Mouse (Mus musculus) neural tube, embryonic 12.5 days (tissue): ENCODE results near the gene Ticam1. TPM values are rescaled to one million over a fixed set of nuclear protein-coding genes. Genes with fewer than 3 reads are reported as not detected.
A peak's percentile ranks its signal among the peaks of the same experiment; 100 is the strongest.
"Not testable (repeated sequence)": the region's sequence is repeated elsewhere in the genome, so short reads cannot be mapped to it uniquely, and the experiment has no call there.

Source experiments
- ATAC-seq: fragments of 200-750 bp; cut with Nextera tagmentation; 2 replicates; pipeline ENCODE4 v1.8.0; 2017; ENCODE audit warnings: low read depth, mild to moderate bottlenecking, moderate TSS enrichment, moderate library complexity; ENCODE audit not compliant: low FRiP score
- H3K27ac ChIP-seq: fragments of 300-500 bp; sonication (generic); 2 replicates; pipeline ENCODE4 v1.5.1; 2016
- H3K27me3 ChIP-seq: fragments of 300-500 bp; sonication (generic); replicated peaks from 2 replicates; pipeline ENCODE4 v1.6.1; 2016; ENCODE audit warnings: mild to moderate bottlenecking
- H3K36me3 ChIP-seq: fragments of 300-500 bp; sonication (generic); 2 replicates; pipeline ENCODE4 v1.6.1; 2016; ENCODE audit warnings: mild to moderate bottlenecking
- H3K4me1 ChIP-seq: fragments of 300-500 bp; sonication (generic); 2 replicates; pipeline ENCODE4 v1.6.1; 2016
- H3K4me2 ChIP-seq: fragments of 300-500 bp; sonication (generic); replicated peaks from 2 replicates; pipeline ENCODE4 v1.6.1; 2016; ENCODE audit warnings: mild to moderate bottlenecking
- H3K4me3 ChIP-seq: fragments of 300-500 bp; sonication (generic); 2 replicates; pipeline ENCODE4 v1.5.1; 2016
- H3K9ac ChIP-seq: fragments of 300-500 bp; sonication (generic); 2 replicates; pipeline ENCODE4 v1.6.1; 2016; ENCODE audit warnings: mild to moderate bottlenecking
- H3K9me3 ChIP-seq: fragments of 300-500 bp; sonication (generic); 2 replicates; pipeline ENCODE4 v1.6.1; 2016; ENCODE audit warnings: mild to moderate bottlenecking
- WGBS: fragments of 180-500 bp; shearing (Covaris S2); methylation state at CpG from one replicate; pipeline ENCODE4 v1.1.7; 2016; 5-methylcytosine and 5-hydroxymethylcytosine counted together
- polyA plus RNA-seq: library from polyadenylated mRNA; unstranded; fragments of >200 nt; fragmentation: Nextera tagmentation; extraction: Ambion mirVana; gene quantifications from 2 replicates; pipeline ENCODE4 v1.2.1, GENCODE M21; 2016

The Ticam1 gene
- polyA plus RNA-seq, 1 experiment from 2014 or later = 2.0 TPM

DNA sequence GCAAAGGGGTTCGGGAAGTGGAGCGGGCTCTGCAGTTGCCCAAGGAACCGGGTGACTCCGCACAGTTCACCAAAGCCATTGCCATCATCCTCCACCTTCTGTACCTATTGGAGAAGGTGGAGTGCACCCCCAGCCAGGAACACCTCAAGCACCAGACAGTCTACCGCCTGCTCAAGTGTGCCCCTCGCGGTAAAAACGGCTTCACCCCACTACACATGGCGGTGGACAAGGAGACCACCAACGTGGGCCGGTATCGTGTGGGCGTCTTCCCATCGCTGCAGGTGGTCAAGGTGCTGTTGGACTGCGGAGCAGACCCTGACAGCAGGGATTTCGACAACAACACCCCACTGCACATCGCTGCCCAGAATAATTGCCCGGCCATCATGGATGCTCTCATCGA lies 18.3 kb downstream of the Ticam1 start:
- not testable (repeated sequence) for H3K9ac ChIP-seq, H3K27ac ChIP-seq, H3K27me3 ChIP-seq, H3K4me3 ChIP-seq, H3K9me3 ChIP-seq, ATAC-seq
- H3K36me3 ChIP-seq = peaks cover 52% of the 10 kb centered on the region
- H3K4me2 ChIP-seq = peak overlapping the region; percentile 92
- 94% methylated on average over 19 of the region's 19 CpGs for WGBS
- H3K4me1 ChIP-seq = peaks cover 43% of the 10 kb centered on the region

DNA sequence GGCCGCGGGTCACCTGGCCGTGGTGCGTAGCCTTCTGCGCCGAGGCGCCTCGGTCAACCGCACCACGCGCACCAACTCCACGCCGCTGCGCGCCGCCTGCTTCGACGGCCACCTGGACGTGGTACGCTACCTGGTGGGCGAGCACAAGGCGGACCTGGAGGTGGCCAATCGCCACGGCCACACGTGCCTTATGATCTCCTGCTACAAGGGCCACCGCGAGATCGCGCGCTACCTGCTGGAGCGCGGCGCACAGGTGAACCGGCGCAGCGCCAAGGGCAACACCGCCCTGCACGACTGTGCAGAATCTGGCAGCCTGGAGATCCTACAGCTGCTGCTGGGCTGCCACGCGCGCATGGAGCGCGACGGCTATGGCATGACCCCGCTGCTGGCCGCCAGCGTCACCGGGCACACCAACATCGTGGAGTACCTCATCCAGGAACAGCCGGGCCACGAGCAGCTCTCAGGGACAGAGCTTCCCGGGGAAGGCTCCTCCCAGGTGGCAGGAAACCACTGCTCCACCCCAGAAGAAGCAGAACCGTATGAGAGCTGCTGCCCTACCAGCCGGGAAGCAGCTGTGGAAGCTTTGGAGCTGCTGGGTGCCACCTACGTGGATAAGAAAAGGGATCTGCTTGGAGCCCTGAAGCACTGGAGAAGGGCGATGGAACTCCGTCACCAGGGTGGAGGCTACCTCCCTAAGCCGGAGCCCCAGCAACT lies 19.2 kb downstream of the Ticam1 start:
- peak overlapping the region; percentile 92 for H3K4me2 ChIP-seq
- peak overlapping the region; percentile 78 for H3K4me3 ChIP-seq
- H3K4me1 ChIP-seq = peaks cover 43% of the 10 kb centered on the region
- no peak for ATAC-seq
- peak overlapping the region; percentile 68 for H3K9ac ChIP-seq
- H3K36me3 ChIP-seq = peaks cover 44% of the 10 kb centered on the region
- H3K27me3 ChIP-seq = no peaks in the 10 kb centered on the region
- H3K27ac ChIP-seq = 0 out of 2 replicates have a peak overlapping the region, but pooled peaks have one; percentile 50
- 13% methylated on average over 58 of the region's 58 CpGs for WGBS
- no peaks in the 10 kb centered on the region for H3K9me3 ChIP-seq

DNA sequence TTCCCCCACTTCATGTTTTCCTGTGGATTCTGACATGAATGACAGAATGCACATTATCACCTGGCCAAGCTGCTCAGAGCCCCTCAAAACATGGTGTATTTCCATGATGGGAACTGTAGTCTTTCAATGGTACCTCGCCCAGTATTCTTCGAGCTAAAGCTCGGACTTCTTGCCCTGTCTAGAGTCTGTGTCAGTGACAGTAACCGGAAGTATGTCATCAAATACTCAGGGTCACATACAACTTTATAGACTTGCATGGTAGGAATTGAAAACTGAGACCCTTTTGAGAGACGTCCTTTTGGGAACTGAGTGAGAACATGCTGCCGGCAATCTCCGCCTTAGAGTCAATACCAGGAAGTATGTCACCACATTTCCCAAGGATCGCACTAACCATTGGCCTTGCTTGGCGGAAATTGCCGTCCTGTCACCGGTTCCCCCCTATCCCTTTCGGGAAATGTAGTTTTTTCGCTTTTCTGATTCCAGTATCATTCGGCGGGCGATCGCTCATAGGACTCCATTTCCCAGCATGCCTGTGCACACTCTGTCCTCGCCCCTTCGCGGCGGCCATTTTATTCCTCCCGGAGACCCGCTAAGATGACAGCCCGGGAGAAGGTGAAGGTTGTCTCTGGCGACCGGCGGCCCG lies 20.2 kb downstream of the Ticam1 start, which contains the start of gene Fem1a:
Gene Fem1a, plus strand, starts transcription at position 572 of the 643 bp plus-strand sequence.
- Histone ChIP-seq H3K9ac (peak within 1 kb of the TSS; percentile 68), H3K9me3 (no peaks in the 10 kb centered on the region), H3K36me3 (peaks cover 34% of the 10 kb centered on the region), H3K27ac (peak within 1 kb of the TSS; percentile 50), H3K4me1 (peaks cover 41% of the 10 kb centered on the region), H3K4me2 (peak within 1 kb of the TSS; percentile 92), H3K4me3 (peak within 1 kb of the TSS; percentile 78), H3K27me3 (no peaks in the 10 kb centered on the region)
- WGBS = under 1% methylated on average over 28 of the region's 28 CpGs
- ATAC-seq = peak; percentile 94

DNA sequence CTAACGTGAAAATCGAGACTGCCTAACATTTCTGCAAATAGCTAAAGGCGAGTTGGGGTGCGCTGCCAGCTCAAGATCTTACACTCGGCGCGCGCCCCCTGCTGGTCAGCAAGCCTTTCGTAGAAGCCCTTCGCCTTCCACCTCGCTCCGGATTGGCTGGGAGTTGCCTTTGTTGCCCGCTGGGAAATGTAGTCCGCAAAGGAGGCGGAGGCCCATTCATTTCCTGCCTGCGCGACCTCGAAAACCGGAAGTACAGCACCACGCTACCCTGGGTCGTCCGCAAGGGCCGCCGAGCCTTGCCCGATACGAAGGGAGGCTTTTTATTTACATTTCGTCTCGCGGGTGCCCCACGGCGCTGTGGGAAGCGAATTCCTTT lies 20.7 kb downstream of the Ticam1 start:
- H3K9ac ChIP-seq = peak overlapping the region; percentile 46; the same call in 1 of the 2 replicates
- H3K4me3 ChIP-seq = peak overlapping the region; percentile 78
- H3K27ac ChIP-seq = peak overlapping the region; percentile 3; the same call in 1 of the 2 replicates
- no peaks in the 10 kb centered on the region for H3K9me3 ChIP-seq
- ATAC-seq = peak; percentile 94
- no peaks in the 10 kb centered on the region for H3K27me3 ChIP-seq
- peak overlapping the region; percentile 92 for H3K4me2 ChIP-seq
- peaks cover 41% of the 10 kb centered on the region for H3K4me1 ChIP-seq
- WGBS = under 1% methylated on average over 32 of the region's 32 CpGs
- peaks cover 29% of the 10 kb centered on the region for H3K36me3 ChIP-seq

DNA sequence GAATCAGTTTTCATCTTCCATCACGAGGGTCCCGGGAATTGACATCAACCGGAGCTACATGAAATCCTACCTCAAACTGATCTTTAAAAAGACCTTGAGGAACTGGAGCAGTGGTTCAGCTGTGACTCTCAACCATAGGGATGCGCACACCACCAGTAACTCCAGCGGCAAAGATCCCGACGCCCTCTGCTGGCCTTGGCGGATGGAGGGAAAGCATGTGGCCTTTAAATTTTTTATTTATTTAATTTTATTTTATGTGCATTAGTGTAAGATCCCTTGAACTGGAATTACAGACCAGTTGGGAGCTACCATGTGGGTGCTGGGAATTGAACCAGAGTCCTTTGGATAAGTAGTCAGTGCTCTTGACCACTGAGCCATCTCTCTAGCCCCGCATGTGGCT lies 21.2 kb downstream of the Ticam1 start:
- H3K4me2 ChIP-seq = peak overlapping the region; percentile 92
- H3K4me1 ChIP-seq = peaks cover 41% of the 10 kb centered on the region
- H3K27me3 ChIP-seq = no peaks in the 10 kb centered on the region
- whole genome bisulfite sequencing = 24% methylated on average over 9 of the region's 9 CpGs
- H3K9ac ChIP-seq = no peak overlapping the region
- H3K9me3 ChIP-seq = no peaks in the 10 kb centered on the region
- H3K36me3 ChIP-seq = peaks cover 25% of the 10 kb centered on the region
- no peak overlapping the region for H3K27ac ChIP-seq
- no peak overlapping the region for H3K4me3 ChIP-seq
- no peak for ATAC-seq

DNA sequence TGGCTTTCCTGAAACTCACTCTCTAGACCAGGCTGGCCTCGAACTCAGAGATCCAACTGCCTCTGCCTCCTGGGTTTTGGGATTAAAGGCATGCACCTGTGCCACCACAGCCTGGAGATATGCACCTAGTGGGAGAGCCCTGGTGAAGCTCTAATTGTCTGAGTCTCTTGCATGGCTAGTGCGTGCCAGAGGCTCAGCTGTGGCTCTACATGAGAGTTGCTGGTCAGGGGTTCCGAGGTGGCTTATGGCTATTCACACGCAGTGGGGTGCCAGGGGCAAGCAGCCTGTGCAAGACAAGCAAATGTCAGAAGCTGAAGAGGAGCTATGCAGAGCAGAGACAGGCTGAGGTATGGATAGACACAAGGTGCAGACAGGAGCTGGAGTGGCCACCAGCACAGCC lies 21.9 kb downstream of the Ticam1 start:
- 72% methylated on average over 4 of the region's 4 CpGs for WGBS
- Histone ChIP-seq H3K36me3 (peaks cover 17% of the 10 kb centered on the region), H3K9ac (no peak overlapping the region), H3K4me3 (no peak overlapping the region), H3K9me3 (no peaks in the 10 kb centered on the region), H3K27ac (no peak overlapping the region), H3K4me2 (no peak overlapping the region), H3K4me1 (peaks cover 36% of the 10 kb centered on the region), H3K27me3 (no peaks in the 10 kb centered on the region)
- ATAC-seq = no peak

DNA sequence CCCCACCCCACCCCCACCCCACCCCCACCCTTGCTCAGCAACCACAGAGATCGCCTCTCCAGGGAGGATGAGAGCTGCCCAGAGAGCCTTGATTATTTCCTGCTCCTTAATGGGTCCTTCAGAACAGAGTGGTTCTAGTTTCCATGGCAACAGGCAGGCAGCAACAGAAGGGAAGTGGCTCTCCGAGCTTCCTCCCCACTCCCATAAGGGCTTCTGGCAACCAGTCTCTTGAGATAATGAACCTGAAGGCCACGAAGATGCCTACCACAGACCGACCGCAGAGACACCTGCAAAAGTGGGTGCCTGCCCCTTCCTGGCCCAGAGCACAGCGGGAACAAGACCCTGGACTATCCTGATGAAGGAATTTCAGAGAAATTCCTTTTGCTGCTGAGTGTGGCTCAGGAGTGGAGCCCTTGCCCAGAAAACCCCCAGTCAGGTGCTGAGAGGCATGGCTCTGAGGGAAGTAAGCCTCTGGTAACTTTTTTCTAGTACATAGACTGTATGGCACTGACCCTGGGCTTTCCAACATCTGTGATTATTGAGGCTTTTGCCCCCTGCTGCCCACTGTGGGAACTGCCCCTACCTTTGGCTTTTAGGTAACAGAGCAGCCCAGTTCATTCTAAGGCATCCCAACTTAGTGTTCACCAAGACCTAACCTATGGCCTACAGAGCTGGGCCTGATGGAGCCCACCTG lies 25.3 kb downstream of the Ticam1 start:
- no peaks in the 10 kb centered on the region for H3K27me3 ChIP-seq
- no peaks in the 10 kb centered on the region for H3K36me3 ChIP-seq
- no peak overlapping the region; the same call in 1 of the 2 replicates for H3K27ac ChIP-seq
- H3K4me3 ChIP-seq = no peak overlapping the region
- peak overlapping the region; percentile 37 for H3K4me2 ChIP-seq
- no peak overlapping the region for H3K9ac ChIP-seq
- peaks cover 13% of the 10 kb centered on the region for H3K4me1 ChIP-seq
- peak; percentile 44 for ATAC-seq
- WGBS = 24% methylated on average over 6 of the region's 6 CpGs
- H3K9me3 ChIP-seq = no peaks in the 10 kb centered on the region

DNA sequence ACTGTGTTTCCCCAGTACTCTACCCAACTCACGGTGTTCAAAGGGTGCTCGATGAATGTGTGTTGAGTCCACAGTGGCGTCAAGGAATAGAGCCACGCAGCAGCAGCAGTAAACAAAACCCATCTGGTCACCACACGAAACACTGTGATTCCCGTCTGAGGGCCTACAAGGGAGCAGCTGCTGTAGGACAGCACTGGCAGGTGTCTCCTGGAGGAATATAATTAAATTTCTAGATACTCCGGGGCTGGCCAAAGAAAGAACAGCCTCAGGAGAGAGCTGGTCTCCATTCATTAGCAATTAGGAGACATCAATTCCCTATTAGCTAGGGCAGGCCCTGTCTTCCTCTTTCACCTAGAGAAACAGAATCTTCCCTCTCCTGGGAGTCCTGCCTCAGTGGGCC lies 31.0 kb downstream of the Ticam1 start:
- peak; percentile 23; the same call in 1 of the 2 replicates for ATAC-seq

DNA sequence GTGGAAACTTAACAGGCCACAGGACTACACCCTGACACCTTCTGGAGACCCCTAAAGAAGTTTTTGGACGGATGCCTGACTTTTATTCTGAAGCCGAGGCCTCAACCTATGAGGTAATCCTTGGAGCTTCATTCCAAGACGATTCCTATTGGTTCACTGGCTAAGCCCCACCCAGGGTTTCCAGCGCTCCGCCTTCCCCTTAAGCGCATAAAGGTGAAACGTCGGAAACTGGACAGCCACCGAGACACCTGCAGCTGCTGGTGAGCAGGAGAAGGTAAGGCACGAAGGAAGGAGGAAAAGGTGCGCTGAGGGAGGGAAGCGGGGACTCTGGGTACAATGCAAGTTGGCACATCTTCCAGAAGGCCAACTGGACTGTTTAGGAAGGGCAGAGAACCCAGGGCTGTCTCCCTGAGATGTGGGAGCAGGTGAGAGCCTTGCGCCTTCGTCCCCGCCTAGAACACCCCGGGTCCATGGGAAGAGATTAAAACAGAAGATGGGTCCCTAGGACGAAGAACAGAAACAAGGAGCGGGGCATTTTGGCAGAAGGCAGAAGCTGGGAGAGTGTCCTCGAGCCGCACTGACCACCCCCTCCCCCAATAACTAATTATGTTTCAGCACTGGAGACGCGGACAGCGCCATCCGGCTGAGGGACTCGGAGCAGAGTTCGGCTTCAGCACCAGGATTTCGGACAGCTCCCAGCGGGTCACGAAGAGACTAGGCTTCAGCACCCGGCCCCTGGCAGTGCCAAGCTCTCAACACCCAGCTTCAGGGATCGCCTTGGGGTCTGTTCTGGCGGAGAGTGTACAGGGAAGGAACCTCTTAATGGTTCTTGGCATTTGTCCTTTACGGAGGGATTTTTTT lies 34.8 kb downstream of the Ticam1 start:
- Histone ChIP-seq H3K4me1 (no peaks in the 10 kb centered on the region), H3K27ac (no peak overlapping the region), H3K27me3 (peaks cover 19% of the 10 kb centered on the region), H3K4me3 (peak overlapping the region; percentile 31), H3K9me3 (no peaks in the 10 kb centered on the region), H3K36me3 (no peaks in the 10 kb centered on the region), H3K9ac (peak overlapping the region; percentile 49; the same call in 1 of the 2 replicates), H3K4me2 (peak overlapping the region; percentile 52)
- under 1% methylated on average over 33 of the region's 33 CpGs for WGBS
- ATAC-seq = peak; percentile 70

More for the DNA sequence above, 31.0 kb downstream of the Ticam1 start:
- no peak overlapping the region for H3K4me2 ChIP-seq
- H3K9ac ChIP-seq = no peak overlapping the region
- no peaks in the 10 kb centered on the region for H3K9me3 ChIP-seq
- peaks cover 19% of the 10 kb centered on the region for H3K27me3 ChIP-seq
- no peak overlapping the region for H3K4me3 ChIP-seq
- WGBS = 55% methylated on average over 7 of the region's 7 CpGs
- no peak overlapping the region for H3K27ac ChIP-seq
- no peaks in the 10 kb centered on the region for H3K36me3 ChIP-seq
- H3K4me1 ChIP-seq = peaks cover 4% of the 10 kb centered on the region; the same call in 1 of the 2 replicates

DNA sequence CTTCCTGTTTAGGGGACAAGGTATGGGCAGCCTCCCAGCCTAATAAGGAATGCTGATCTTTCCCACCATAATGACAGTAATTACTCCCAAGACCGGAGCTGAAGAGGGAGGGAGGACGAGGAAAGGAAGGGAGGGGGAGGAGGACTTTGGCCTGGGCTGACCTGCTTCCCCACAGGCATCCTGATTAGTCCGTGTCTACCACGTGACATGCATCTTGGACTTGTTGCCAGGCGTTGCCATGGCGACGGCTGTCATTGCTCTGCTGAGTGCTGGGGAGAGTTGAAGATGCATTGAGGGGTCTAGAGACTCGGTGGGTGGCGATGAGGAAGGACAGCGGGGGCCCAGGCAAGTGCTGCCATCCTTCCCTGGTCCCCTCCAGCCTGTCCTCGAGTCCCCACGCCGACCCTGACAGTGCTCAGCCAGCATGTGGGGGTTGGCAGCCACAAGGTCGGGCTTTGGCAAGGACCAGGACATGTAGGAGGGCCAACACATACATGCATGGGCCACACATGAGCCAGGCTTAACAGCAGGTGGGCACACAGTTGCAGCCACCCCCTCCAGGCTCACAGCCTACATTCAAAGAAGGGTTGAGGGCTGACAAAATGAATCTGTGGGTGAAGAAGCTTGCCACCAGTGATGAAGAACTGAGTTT lies 42.6 kb downstream of the Ticam1 start:
- no peak overlapping the region for H3K27ac ChIP-seq
- no peaks in the 10 kb centered on the region for H3K36me3 ChIP-seq
- whole genome bisulfite sequencing = 2% methylated on average over 14 of the region's 14 CpGs
- H3K9me3 ChIP-seq = no peaks in the 10 kb centered on the region
- peaks cover 10% of the 10 kb centered on the region for H3K4me1 ChIP-seq
- peak; percentile 97 for ATAC-seq
- H3K4me2 ChIP-seq = peak overlapping the region; percentile 53
- H3K27me3 ChIP-seq = no peaks in the 10 kb centered on the region
- H3K9ac ChIP-seq = no peak overlapping the region
- H3K4me3 ChIP-seq = peak overlapping the region; percentile 13; the same call in 1 of the 2 replicates

DNA sequence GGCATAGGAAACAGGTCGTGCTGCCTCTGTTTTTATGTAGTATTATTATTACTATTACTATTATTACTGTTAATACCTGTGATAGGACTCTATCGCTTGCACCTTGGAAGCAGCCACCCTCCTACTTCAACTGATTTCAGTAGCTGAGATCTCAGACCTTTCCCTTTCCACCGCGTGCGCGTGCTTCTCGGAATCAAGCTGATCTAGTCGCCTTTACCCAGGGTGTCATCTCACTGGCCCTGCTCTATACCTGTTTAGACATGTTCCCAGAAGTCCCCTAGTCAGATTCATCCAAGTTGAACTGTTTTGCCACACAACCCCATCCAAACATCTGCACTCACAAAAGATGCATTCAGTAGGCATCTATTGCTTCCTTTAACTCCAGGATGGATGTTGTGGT lies 43.2 kb downstream of the Ticam1 start:
- Histone ChIP-seq H3K27ac (no peak overlapping the region), H3K36me3 (no peaks in the 10 kb centered on the region), H3K4me1 (peaks cover 10% of the 10 kb centered on the region), H3K9ac (no peak overlapping the region), H3K9me3 (no peaks in the 10 kb centered on the region), H3K27me3 (no peaks in the 10 kb centered on the region), H3K4me3 (peak overlapping the region; percentile 13; the same call in 1 of the 2 replicates), H3K4me2 (peak overlapping the region; percentile 53)
- WGBS = 52% methylated on average over 8 of the region's 8 CpGs
- ATAC-seq = peak; percentile 37; the same call in 1 of the 2 replicates
